Mouse (Mus musculus) layer of hippocampus, adult 2 months (tissue): ENCODE measurements around the gene Gabrb1. TPM values are rescaled to one million over a fixed set of nuclear protein-coding genes. Genes with fewer than 3 reads are reported as not detected.
A peak's percentile ranks its signal among the peaks of the same experiment; 100 is the strongest.

Experiments used
- DNase-seq, 2 experiments: peaks; one replicate each; pipeline ENCODE4 v3.0.0; 2022; ENCODE audit warnings: low spot score in 2 of 2
- H3K27ac ChIP-seq: fragments of 200-600 bp; 2 replicates; pipeline ENCODE4 v1.8.1; 2022
- H3K4me3 ChIP-seq: fragments of 200-600 bp; 2 replicates; pipeline ENCODE4 v1.8.1; 2022; ENCODE audit warnings: mild to moderate bottlenecking
- CTCF ChIP-seq: fragments of 200-600 bp; conservative IDR thresholded peaks from 2 replicates; pipeline ENCODE4 v1.8.1; 2022; ENCODE audit warnings: antibody characterized with exemption, mild to moderate bottlenecking, moderate library complexity
- total RNA-seq, 2 experiments: library from RNA; stranded (reverse); gene quantifications; 2 replicates each; pipeline ENCODE4 v1.2.3; 2021

Gene Gabrb1
- total RNA-seq, 2 experiments from 2014 or later = 138 to 147 TPM

DNA sequence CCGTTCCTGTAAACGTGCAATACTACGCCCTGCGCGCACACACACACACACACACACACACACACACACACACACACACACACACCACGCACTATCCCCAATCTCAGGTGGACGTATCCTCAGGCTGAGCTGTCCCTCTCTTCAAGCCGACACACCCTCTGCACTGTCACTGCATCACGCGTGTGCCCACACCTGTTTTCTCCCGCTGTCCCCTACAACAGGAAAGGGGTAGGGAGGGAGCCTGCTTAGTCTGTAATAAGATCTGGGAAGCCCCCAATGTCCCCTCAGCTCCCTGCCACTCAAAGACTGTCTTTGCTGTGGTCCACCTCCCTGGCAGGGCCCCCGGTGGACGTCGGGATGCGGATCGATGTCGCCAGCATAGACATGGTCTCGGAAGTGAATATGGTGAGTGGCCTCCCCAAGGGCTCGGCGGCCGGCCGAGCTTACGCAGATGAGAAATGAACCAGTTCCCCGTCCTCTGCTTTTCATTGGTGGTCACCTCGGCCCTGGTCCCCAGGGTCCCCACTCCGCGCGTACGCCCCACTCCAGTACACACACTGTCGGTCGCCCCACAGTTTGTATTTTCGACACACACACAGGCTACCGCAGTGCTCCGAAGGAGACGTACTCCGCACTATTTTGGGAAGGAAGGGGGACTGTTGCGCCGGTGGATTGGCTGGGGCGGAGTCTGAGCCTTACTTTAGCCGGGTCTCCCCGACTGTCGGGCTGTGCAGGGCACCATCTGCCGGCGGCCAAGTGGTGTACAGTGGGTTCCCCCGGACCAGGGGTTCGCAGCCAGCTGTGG, 42.8 kb downstream of the Gabrb1 start:
- peak; percentile 63 to 73 for DNase-seq
- peak; percentile 65 for TF ChIP-seq CTCF
- Histone ChIP-seq H3K27ac (peak overlapping the region; percentile 98), H3K4me3 (peak overlapping the region; percentile 87)

DNA sequence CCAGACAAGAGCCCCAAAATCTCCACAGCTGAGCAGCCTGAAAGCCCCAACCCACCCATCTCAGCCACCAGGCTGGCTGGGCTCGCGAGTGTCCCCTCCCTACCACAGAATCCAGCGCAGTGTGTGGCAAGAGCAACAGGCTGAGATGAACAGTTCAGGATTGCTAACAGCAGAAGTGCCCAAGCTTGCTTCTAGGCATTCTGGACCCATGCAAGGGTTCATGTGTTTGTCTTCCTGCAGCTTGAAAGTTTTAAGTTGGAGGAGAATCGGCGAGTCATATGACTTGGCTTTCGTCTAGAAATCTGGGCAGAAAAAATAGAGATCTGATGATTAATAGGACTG, 43.3 kb downstream of the Gabrb1 start:
- peak overlapping the region; percentile 98 for H3K27ac ChIP-seq
- peak overlapping the region; percentile 87 for H3K4me3 ChIP-seq
- TF ChIP-seq CTCF = no peak
- DNase-seq = no peak

DNA sequence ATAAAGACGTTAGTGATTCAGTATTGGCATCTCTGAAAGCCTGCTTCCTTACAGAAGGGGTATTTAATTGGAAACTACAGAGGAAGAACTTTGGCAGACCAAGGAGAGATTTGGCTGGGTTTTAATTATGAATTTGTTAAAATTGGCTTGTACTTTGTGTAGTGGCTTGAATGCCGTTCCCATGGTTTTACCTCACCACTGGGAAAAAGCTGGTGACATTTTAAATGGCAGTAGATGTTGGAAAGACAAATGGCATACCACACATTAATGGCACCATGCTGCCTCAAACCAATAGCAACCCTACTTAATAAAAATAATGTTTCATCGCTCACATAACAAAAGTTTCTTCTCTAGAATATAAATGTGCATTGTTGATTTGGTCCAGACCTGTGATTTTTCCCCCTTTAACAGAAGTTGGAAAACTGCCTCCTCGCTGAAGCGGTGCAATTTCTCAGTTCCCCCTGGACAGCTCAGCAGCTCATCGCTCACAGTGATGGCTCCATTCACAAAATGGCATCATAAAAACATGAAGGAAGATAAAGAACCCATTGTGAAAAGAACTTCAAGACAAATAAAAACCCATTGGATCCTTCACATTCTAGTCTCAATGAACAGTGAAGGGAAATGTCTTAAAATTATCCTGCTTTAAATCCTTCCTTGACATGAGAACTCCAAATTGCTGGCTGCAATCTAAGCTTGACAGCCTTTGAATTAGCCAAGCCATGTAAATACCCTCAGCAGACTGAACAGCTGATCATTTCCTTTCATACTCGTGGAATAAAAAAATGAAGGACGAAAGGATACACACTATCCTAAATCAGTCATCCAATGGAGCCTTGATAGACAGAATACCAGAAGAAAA, 75.2 kb downstream of the Gabrb1 start:
- Histone ChIP-seq H3K27ac (peak overlapping the region; percentile 82), H3K4me3 (no peak overlapping the region)
- peak; percentile 28 to 68 for DNase-seq
- no peak for TF ChIP-seq CTCF

DNA sequence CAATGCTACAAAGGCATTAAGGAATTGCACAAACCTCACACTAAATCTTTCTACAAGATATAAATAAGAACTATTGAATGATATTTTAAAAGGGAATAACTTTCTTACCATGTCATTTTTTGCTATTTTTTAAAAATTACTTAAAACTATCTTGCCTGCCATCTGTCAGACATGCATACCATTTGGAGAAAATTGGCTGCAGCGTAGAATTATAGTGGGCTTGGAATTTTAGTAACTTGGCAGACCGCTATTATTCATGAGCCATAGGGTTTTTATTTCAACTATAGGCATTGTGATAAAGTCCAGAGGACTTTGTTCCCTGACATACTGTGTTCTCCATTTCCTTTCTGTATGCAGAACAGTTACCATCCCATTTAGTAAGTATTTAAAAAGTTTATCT, 89.5 kb downstream of the Gabrb1 start:
- H3K27ac ChIP-seq = peak overlapping the region; percentile 58
- TF ChIP-seq CTCF = no peak
- peak in 1 of 2 experiments; percentile 29 for DNase-seq
- H3K4me3 ChIP-seq = no peak overlapping the region

DNA sequence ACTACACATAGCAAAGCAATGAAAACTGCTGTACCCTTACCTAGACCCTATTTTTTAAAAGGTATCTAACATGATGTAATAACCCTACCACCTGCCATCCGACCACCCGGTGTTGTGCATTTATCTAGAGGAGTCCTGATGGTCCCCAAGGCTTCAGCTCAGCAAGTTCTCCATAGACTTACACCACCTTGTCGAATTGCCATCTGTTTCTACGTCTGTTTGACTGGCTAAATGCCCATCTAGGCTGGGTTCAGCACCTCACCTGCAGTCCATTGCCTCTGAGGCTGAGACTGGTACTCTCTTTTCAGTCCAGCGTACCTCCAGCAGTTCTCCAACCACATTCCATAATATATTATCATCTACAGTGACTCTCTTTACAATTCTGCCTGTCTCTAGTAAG, 96.1 kb downstream of the Gabrb1 start:
- TF ChIP-seq CTCF = no peak
- Histone ChIP-seq H3K27ac (no peak overlapping the region), H3K4me3 (no peak overlapping the region)
- no peak for DNase-seq

DNA sequence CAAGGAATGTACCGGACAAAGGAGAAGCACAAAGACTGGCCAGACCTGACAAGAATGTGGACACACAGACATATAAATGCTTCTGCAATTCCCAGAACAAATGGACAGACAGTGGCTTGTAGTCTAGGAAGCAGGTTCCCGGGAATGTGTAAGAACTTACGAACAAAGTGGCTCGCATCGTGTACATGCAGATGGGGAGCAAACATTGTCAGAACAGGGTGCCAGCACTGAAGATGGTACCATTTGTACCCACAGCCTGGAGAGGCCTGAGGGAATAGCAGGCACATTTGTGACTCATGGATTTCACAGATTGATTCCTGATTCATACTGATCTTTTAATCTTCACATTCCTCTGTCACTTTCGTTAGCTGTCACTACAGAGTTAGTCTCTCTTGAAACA, 103.2 kb downstream of the Gabrb1 start:
- Histone ChIP-seq H3K27ac (peak overlapping the region; percentile 83), H3K4me3 (no peak overlapping the region)
- DNase-seq = peak; percentile 72 to 81
- TF ChIP-seq CTCF = no peak

DNA sequence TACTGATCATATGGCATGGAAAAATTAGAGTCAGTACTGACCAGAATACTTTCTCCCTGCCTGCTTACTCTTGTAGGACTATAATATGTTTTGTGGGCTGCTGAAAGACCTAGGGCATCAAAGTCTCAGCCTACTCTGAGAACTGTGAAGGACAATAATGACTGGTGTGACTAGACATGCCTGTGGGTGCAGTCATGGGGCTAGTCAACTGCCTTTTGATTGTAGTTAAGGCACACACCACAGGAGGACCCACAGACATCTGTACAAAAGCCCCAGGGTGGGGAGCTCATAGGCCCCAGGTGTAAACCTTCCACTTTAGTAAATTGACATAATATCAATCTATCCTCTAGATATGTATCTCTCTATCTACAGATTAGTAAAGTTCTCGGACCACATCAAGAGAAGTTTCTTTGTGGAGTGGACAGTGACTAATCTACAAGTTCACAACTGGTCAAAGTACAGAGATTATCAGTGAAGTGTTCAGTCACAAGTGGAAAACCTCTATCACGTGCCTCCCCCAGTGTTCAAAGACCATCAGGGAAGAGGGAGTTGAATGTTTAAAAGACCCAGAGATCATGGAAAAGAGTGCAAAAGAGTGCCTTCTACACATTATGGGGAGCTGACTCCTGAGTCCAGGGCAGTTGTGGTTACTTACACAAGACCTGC, 123.7 kb downstream of the Gabrb1 start:
- no peak for TF ChIP-seq CTCF
- no peak for DNase-seq
- no peak overlapping the region for H3K27ac ChIP-seq
- H3K4me3 ChIP-seq = no peak overlapping the region

DNA sequence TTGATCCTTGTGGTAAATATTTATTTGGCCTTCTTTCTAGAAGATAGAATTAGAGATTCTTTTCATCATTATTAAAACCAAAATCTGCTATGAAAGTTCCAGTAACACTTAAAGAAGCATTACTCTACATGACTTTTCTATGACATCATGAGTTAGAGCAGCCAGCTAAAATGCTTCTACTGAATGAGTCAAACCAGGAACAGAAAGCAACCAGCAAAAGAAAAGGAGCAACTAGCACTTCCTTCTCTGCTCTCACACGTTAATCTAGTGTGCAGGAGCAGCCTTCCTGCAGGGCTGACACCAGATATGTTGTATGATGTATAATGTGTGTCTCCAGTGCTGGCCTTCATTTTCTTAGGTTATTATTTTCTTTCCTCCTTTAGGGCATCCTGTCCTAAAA, 164.9 kb downstream of the Gabrb1 start:
- no peak for DNase-seq
- H3K27ac ChIP-seq = no peak overlapping the region
- TF ChIP-seq CTCF = no peak
- no peak overlapping the region for H3K4me3 ChIP-seq

DNA sequence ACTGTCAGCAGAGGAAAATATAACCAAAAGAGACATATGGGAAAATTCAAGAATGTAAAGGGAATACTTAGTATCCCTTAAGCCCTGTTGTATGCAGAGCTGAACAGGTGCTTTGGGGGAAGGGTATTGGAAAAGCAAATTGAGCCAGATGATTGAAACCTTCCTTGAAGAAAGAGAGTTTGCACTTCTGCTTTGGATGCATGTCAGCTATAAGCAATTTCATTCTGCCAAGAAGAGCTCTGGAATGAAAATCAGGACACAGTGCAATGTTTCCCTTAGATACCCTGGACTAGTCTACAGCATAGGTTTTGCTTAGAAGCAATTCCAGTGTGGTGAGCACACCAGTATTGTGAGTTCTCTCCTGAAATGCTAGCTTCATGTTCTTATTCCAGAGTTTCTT, 170.4 kb downstream of the Gabrb1 start:
- peak in 1 of 2 experiments; percentile 16 for DNase-seq
- Histone ChIP-seq H3K4me3 (no peak overlapping the region), H3K27ac (peak overlapping the region; percentile 66)
- TF ChIP-seq CTCF = no peak

DNA sequence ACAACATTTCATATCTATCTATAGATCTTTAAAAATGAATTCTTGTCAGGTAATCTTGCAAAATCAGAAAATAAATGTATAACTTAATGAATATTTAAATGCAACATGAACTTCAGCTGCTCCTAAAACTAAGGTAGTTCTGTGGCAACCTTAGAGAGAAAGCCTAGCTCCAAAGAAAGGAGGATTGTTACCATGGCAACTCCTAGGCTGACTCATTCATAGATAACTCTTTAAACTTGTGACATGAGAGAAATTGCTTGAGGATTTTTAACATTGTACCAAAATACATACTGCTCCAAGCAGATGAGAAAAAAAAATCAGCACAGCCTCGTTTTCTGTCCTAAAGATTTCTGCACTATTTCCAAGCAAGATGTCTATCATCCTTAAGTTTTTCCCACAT, 171.1 kb downstream of the Gabrb1 start:
- DNase-seq = peak; percentile 33 to 49
- TF ChIP-seq CTCF = no peak
- H3K27ac ChIP-seq = peak overlapping the region; percentile 66
- H3K4me3 ChIP-seq = no peak overlapping the region

DNA sequence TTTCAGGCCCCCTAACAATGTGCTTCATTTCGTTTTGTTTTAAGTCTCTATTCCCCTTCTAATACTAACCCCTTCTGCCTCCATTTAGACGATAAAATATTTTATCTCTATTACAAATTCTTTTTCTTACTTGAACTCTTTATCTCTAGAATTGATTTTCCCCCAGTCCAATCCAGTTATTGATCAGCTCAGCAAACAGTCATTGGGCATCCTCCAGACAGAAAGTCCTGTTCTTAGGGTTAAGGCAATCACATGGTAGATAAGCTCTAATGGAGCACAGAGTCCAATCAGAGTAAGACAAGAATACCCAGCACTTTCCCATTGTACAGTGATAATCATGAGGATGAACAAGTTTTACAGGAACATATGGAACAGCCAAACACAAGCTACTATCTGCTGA, 172.4 kb downstream of the Gabrb1 start:
- DNase-seq = no peak
- Histone ChIP-seq H3K27ac (no peak overlapping the region), H3K4me3 (no peak overlapping the region)
- no peak for TF ChIP-seq CTCF

DNA sequence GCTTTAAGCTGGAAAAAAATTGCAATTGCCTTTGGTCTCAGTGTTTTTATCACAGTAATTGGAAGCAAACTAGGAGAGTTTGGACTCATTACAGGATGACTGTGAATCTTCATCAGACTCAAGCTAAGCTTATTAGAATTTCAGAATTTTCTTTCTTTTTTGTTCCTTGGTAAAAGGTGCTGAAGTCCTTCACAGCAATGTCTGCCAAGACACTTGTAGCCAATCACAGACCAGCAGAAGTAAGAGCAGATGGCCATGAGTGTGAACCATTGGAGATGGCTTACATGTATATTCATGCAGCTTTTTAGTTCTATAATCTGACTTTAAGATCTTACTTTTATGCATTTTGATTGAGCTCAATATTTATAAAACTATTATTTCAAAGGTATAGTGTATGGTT, 184.3 kb downstream of the Gabrb1 start:
- Histone ChIP-seq H3K27ac (no peak overlapping the region), H3K4me3 (no peak overlapping the region)
- no peak for TF ChIP-seq CTCF
- DNase-seq = peak in 1 of 2 experiments; percentile 8

DNA sequence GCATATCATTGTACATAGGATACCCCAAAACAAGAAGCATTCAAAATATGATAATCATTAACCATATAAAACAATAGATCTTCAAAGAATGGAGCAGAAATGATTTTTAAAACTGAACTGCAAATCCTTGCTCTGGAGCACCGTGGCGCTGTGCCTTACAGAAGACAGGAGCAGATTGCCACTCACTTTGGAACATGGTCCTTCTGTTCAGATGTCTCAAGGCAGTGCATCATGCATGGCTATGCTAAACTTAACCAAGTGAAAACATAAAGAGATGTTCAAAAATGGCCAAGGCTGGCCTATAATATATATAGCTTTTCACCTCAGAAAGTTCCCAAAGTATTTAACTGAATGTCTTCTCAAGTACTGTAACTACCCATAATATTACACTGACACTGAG, 240.3 kb downstream of the Gabrb1 start:
- TF ChIP-seq CTCF = peak; percentile 27; the same call in 1 of the 2 replicates
- Histone ChIP-seq H3K27ac (no peak overlapping the region), H3K4me3 (no peak overlapping the region)
- DNase-seq = no peak
